Mouse (Mus musculus): Measurements from ENCODE around the gene Kcnn4. TPM values are rescaled to one million over a fixed set of nuclear protein-coding genes. Genes with fewer than 3 reads are reported as not detected.

Gene Kcnn4
- polyA plus RNA-seq, 1 experiment from 2014 or later, result 3.0 TPM

- ATAC-seq (ENCODE audit: low FRiP score), result peak; percentile 74
- H3K4me1 ChIP-seq, result no peaks in the 10 kb centered on the region
- H3K27me3 ChIP-seq (replicated peaks), result 0 out of 2 replicates have a peak, but pooled peaks cover 3% of the 10 kb centered on the region
- no peak overlapping the region for H3K4me2 ChIP-seq
- WGBS, result 57% methylated on average over 7 of the region's 7 CpGs
- H3K27ac ChIP-seq (replicated peaks), result peak overlapping the region; percentile 45
- H3K9ac ChIP-seq (replicated peaks), result no peak overlapping the region
- no peaks in the 10 kb centered on the region for H3K36me3 ChIP-seq
- 0 out of 2 replicates have a peak, but pooled peaks cover 2% of the 10 kb centered on the region for H3K9me3 ChIP-seq (replicated peaks)
- H3K4me3 ChIP-seq (replicated peaks), result no peak overlapping the region
These were observed 26.3 kb upstream of the Kcnn4 start for GRCm38 (mm10) chr7:24343701-24344272.

- Histone ChIP-seq H3K4me3 (replicated peaks) (no peak overlapping the region), H3K27me3 (replicated peaks) (0 out of 2 replicates have a peak, but pooled peaks cover 3% of the 10 kb centered on the region), H3K4me2 (no peak overlapping the region), H3K27ac (replicated peaks) (no peak overlapping the region), H3K4me1 (no peaks in the 10 kb centered on the region), H3K9ac (replicated peaks) (no peak overlapping the region), H3K36me3 (no peaks in the 10 kb centered on the region), H3K9me3 (replicated peaks) (no peaks in the 10 kb centered on the region)
- 71% methylated on average over 5 of the region's 5 CpGs for WGBS
- no peak for ATAC-seq (ENCODE audit: low FRiP score)
These were observed 23.6 kb upstream of the Kcnn4 start for GRCm38 (mm10) chr7:24346444-24346843.

GRCm38 (mm10) chr7:24348896-24349295 is 21.2 kb upstream of the Kcnn4 start, which contains the start of gene Lypd5:
TSS of gene Lypd5 (plus strand) at chr7:24349196.
- H3K9ac ChIP-seq (replicated peaks), result no peak within 1 kb of the TSS
- no peak for ATAC-seq (ENCODE audit: low FRiP score)
- no peaks in the 10 kb centered on the region for H3K36me3 ChIP-seq
- H3K4me3 ChIP-seq (replicated peaks), result no peak within 1 kb of the TSS
- no peaks in the 10 kb centered on the region for H3K9me3 ChIP-seq (replicated peaks)
- 45% methylated on average over 6 of the region's 6 CpGs for whole genome bisulfite sequencing
- H3K27ac ChIP-seq (replicated peaks), result no peak within 1 kb of the TSS
- H3K4me1 ChIP-seq, result no peaks in the 10 kb centered on the region
- H3K27me3 ChIP-seq (replicated peaks), result peaks cover 3% of the 10 kb centered on the region; the same call in 1 of the 2 replicates
- no peak within 1 kb of the TSS for H3K4me2 ChIP-seq

- Histone ChIP-seq H3K27me3 (replicated peaks) (no peaks in the 10 kb centered on the region; the same call in 1 of the 2 replicates), H3K9me3 (replicated peaks) (no peaks in the 10 kb centered on the region), H3K4me3 (replicated peaks) (no peak overlapping the region), H3K27ac (replicated peaks) (no peak overlapping the region), H3K9ac (replicated peaks) (no peak overlapping the region), H3K36me3 (no peaks in the 10 kb centered on the region), H3K4me2 (no peak overlapping the region), H3K4me1 (no peaks in the 10 kb centered on the region)
- ATAC-seq (ENCODE audit: low FRiP score), result no peak
- 83% methylated on average over 6 of the region's 6 CpGs for WGBS
These were observed 14.4 kb upstream of the Kcnn4 start for GRCm38 (mm10) chr7:24355646-24356045.

GRCm38 (mm10) chr7:24356081-24356480 is 14.0 kb upstream of the Kcnn4 start:
- ATAC-seq (ENCODE audit: low FRiP score), result no peak
- Histone ChIP-seq H3K27me3 (replicated peaks) (no peaks in the 10 kb centered on the region; the same call in 1 of the 2 replicates), H3K9ac (replicated peaks) (no peak overlapping the region), H3K4me2 (no peak overlapping the region), H3K27ac (replicated peaks) (no peak overlapping the region), H3K36me3 (no peaks in the 10 kb centered on the region), H3K4me3 (replicated peaks) (no peak overlapping the region), H3K9me3 (replicated peaks) (no peaks in the 10 kb centered on the region), H3K4me1 (no peaks in the 10 kb centered on the region)
- 84% methylated on average over 10 of the region's 10 CpGs for WGBS

- no peak for ATAC-seq (ENCODE audit: low FRiP score)
- no peaks in the 10 kb centered on the region for H3K4me1 ChIP-seq
- no peaks in the 10 kb centered on the region for H3K9me3 ChIP-seq (replicated peaks)
- H3K27me3 ChIP-seq (replicated peaks), result no peaks in the 10 kb centered on the region; the same call in none of the 2 replicates
- H3K4me3 ChIP-seq (replicated peaks), result no peak overlapping the region
- no peaks in the 10 kb centered on the region for H3K36me3 ChIP-seq
- H3K9ac ChIP-seq (replicated peaks), result no peak overlapping the region
- 55% methylated on average over 4 of the region's 4 CpGs for WGBS
- H3K4me2 ChIP-seq, result no peak overlapping the region
- H3K27ac ChIP-seq (replicated peaks), result no peak overlapping the region
These were observed 12.2 kb upstream of the Kcnn4 start for GRCm38 (mm10) chr7:24357899-24358298.

- H3K4me3 ChIP-seq (replicated peaks), result no peak overlapping the region
These were observed 10.8 kb upstream of the Kcnn4 start for GRCm38 (mm10) chr7:24359269-24359668.

GRCm38 (mm10) chr7:24361001-24361400 is 9.1 kb upstream of the Kcnn4 start:
- 67% methylated on average over 4 of the region's 4 CpGs for WGBS

More at GRCm38 (mm10) chr7:24359269-24359668, 10.8 kb upstream of the Kcnn4 start:
- H3K9ac ChIP-seq (replicated peaks), result no peak overlapping the region
- no peak for ATAC-seq (ENCODE audit: low FRiP score)
- no peaks in the 10 kb centered on the region for H3K4me1 ChIP-seq
- H3K4me2 ChIP-seq, result no peak overlapping the region
- H3K27ac ChIP-seq (replicated peaks), result no peak overlapping the region
- no peaks in the 10 kb centered on the region for H3K36me3 ChIP-seq
- no peaks in the 10 kb centered on the region for H3K9me3 ChIP-seq (replicated peaks)
- 27% methylated on average over 9 of the region's 9 CpGs for WGBS
- H3K27me3 ChIP-seq (replicated peaks), result no peaks in the 10 kb centered on the region; the same call in 1 of the 2 replicates

GRCm38 (mm10) chr7:24363228-24363627 is 6.8 kb upstream of the Kcnn4 start:
- H3K27me3 ChIP-seq (replicated peaks), result no peaks in the 10 kb centered on the region; the same call in 1 of the 2 replicates
- no peaks in the 10 kb centered on the region for H3K9me3 ChIP-seq (replicated peaks)
- H3K9ac ChIP-seq (replicated peaks), result no peak overlapping the region
- H3K4me2 ChIP-seq, result no peak overlapping the region
- no peak overlapping the region for H3K27ac ChIP-seq (replicated peaks)
- no peak overlapping the region for H3K4me3 ChIP-seq (replicated peaks)
- 26% methylated on average over 7 of the region's 7 CpGs for WGBS
- H3K4me1 ChIP-seq, result no peaks in the 10 kb centered on the region
- no peak for ATAC-seq (ENCODE audit: low FRiP score)
- no peaks in the 10 kb centered on the region for H3K36me3 ChIP-seq

More at GRCm38 (mm10) chr7:24361001-24361400, 9.1 kb upstream of the Kcnn4 start:
- Histone ChIP-seq H3K9ac (replicated peaks) (no peak overlapping the region), H3K4me3 (replicated peaks) (no peak overlapping the region), H3K27ac (replicated peaks) (no peak overlapping the region), H3K36me3 (no peaks in the 10 kb centered on the region), H3K4me1 (no peaks in the 10 kb centered on the region), H3K9me3 (replicated peaks) (no peaks in the 10 kb centered on the region), H3K27me3 (replicated peaks) (no peaks in the 10 kb centered on the region; the same call in 1 of the 2 replicates), H3K4me2 (no peak overlapping the region)
- no peak for ATAC-seq (ENCODE audit: low FRiP score)

GRCm38 (mm10) chr7:24364827-24365226 is 5.2 kb upstream of the Kcnn4 start:
- Histone ChIP-seq H3K4me1 (no peaks in the 10 kb centered on the region), H3K36me3 (no peaks in the 10 kb centered on the region), H3K27me3 (replicated peaks) (no peaks in the 10 kb centered on the region; the same call in 1 of the 2 replicates), H3K4me3 (replicated peaks) (no peak overlapping the region), H3K4me2 (no peak overlapping the region), H3K9ac (replicated peaks) (no peak overlapping the region), H3K9me3 (replicated peaks) (no peaks in the 10 kb centered on the region), H3K27ac (replicated peaks) (no peak overlapping the region)
- ATAC-seq (ENCODE audit: low FRiP score), result peak; percentile 75; the same call in 1 of the 2 replicates
- 26% methylated on average over 10 of the region's 10 CpGs for WGBS

GRCm38 (mm10) chr7:24365258-24366014 is 4.6 kb upstream of the Kcnn4 start:
- H3K9ac ChIP-seq (replicated peaks), result no peak overlapping the region
- 82% methylated on average over 5 of the region's 5 CpGs for WGBS
- no peak for ATAC-seq (ENCODE audit: low FRiP score)

More at GRCm38 (mm10) chr7:24365258-24366014, 4.6 kb upstream of the Kcnn4 start:
- no peaks in the 10 kb centered on the region for H3K36me3 ChIP-seq
- no peaks in the 10 kb centered on the region for H3K4me1 ChIP-seq
- no peak overlapping the region for H3K27ac ChIP-seq (replicated peaks)
- no peaks in the 10 kb centered on the region for H3K9me3 ChIP-seq (replicated peaks)
- H3K4me2 ChIP-seq, result no peak overlapping the region
- no peak overlapping the region for H3K4me3 ChIP-seq (replicated peaks)
- H3K27me3 ChIP-seq (replicated peaks), result no peaks in the 10 kb centered on the region; the same call in 1 of the 2 replicates
